In the genomic region with DNA sequence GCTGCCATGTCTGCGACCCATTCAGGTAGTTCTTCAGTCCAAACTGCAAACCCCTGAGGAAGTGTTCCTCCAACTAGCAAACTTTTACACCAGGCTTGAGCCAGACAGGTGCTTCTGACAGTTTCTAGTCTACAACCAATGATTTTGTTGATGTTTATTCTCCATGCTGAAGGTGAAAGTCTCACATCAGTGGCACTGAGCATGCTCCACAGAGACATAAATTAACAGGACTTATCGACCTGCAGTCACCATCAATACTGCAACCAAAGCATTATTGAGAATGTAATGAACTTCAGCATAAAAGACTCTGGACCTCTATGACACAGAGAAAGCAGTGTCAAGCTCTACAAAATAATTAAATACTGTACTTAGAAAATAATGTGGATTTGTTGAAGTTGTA, we compare ENCODE assay signal across 30 mouse cellular contexts.
"Had no signal": no experiment of that assay in that cellular context is flagged by ENCODE, and none has a peak within 500 bp of the region (broad histone marks: within the 10 kb centered on the region; RNA-seq: fewer than 3 reads in every experiment).

No protein-coding gene starts in this region.

- H3K9ac ChIP-seq: limb, embryonic 12.5 days; limb, embryonic 13.5 days; limb, embryonic 15.5 days; liver, embryonic 13.5 days; liver, embryonic 14.5 days; liver, embryonic 15.5 days; lung, embryonic 14.5 days; lung, embryonic 15.5 days; midbrain, embryonic 12.5 days; midbrain, embryonic 13.5 days; midbrain, embryonic 15.5 days; neural tube, embryonic 12.5 days had no signal

- H3K4me2 ChIP-seq: limb, embryonic 12.5 days; limb, embryonic 13.5 days; limb, embryonic 15.5 days; liver, embryonic 13.5 days; liver, embryonic 15.5 days; lung, embryonic 14.5 days; lung, embryonic 15.5 days; midbrain, embryonic 11.5 days; midbrain, embryonic 12.5 days; midbrain, embryonic 13.5 days; midbrain, embryonic 15.5 days; neural tube, embryonic 12.5 days had no signal

- H3K4me3 ChIP-seq: left cerebral cortex, adult 2 months; limb, embryonic 10.5 days; limb, embryonic 12.5 days; limb, embryonic 13.5 days; limb, embryonic 15.5 days; liver, embryonic 13.5 days; liver, embryonic 15.5 days; lung, embryonic 15.5 days; megakaryocyte, embryonic 14.5 days; midbrain, embryonic 10.5 days; midbrain, embryonic 12.5 days; midbrain, embryonic 13.5 days; midbrain, embryonic 15.5 days; myocyte; neural tube, embryonic 12.5 days had no signal

- DNase-seq: left cerebral cortex, postnatal 4 days; liver; liver, embryonic 13.5 days; lung, adult 18-20 months; lung, adult 2 months; lung, embryonic 14.5 days; lung, postnatal 10 days; lung, postnatal 14 days; lung, postnatal 36 days; lung, postnatal 4 days; midbrain, embryonic 14.5 days had no signal

- H3K4me1 ChIP-seq: limb, embryonic 10.5 days; limb, embryonic 12.5 days; limb, embryonic 13.5 days; limb, embryonic 15.5 days; liver, embryonic 15.5 days; lung, embryonic 15.5 days; midbrain, embryonic 10.5 days; midbrain, embryonic 12.5 days; midbrain, embryonic 13.5 days; midbrain, embryonic 15.5 days; neural tube, embryonic 12.5 days had no signal

- ATAC-seq: lung, postnatal 0 days; midbrain, embryonic 13.5 days; midbrain, embryonic 15.5 days; midbrain, embryonic 16.5 days had no signal

- H3K27ac ChIP-seq: left cerebral cortex, adult 2 months; limb, embryonic 10.5 days; limb, embryonic 12.5 days; limb, embryonic 13.5 days; limb, embryonic 15.5 days; liver, embryonic 13.5 days; liver, embryonic 14.5 days; liver, embryonic 15.5 days; lung, embryonic 15.5 days; macrophage; midbrain, embryonic 10.5 days; midbrain, embryonic 12.5 days; midbrain, embryonic 13.5 days; midbrain, embryonic 15.5 days; neural tube, embryonic 12.5 days had no signal

- H3K9me3 ChIP-seq: limb, embryonic 10.5 days; limb, embryonic 12.5 days; limb, embryonic 13.5 days; limb, embryonic 15.5 days; liver, embryonic 13.5 days; liver, embryonic 15.5 days; lung, embryonic 15.5 days; megakaryocyte, embryonic 14.5 days; midbrain, embryonic 10.5 days; midbrain, embryonic 12.5 days; midbrain, embryonic 13.5 days; midbrain, embryonic 15.5 days; neural tube, embryonic 12.5 days had no signal

- H3K27me3 ChIP-seq: limb, embryonic 12.5 days; limb, embryonic 13.5 days; limb, embryonic 15.5 days; liver, embryonic 13.5 days; liver, embryonic 15.5 days; lung, embryonic 15.5 days; megakaryocyte, embryonic 14.5 days; midbrain, embryonic 12.5 days; midbrain, embryonic 13.5 days; midbrain, embryonic 15.5 days; neural tube, embryonic 12.5 days had no signal
